Mouse (Mus musculus): ENCODE measurements around the gene Cnpy1. TPM values are rescaled to one million over a fixed set of nuclear protein-coding genes. Genes with fewer than 3 reads are reported as not detected.

Cnpy1 gene
- polyA plus RNA-seq, 1 experiment from 2014 or later, result 0.37 TPM

GRCm38 (mm10) chr5:28267576-28267975 lies 22.0 kb upstream of the Cnpy1 start:
- Histone ChIP-seq H3K9ac (ENCODE audit: low read length) (no peak overlapping the region), H3K4me2 (ENCODE audit: low read depth, low read length) (no peak overlapping the region), H3K4me3 (replicated peaks; ENCODE audit: low read length) (no peak overlapping the region), H3K27me3 (ENCODE audit: control insufficient read depth, insufficient read depth, low read length) (no peaks in the 10 kb centered on the region), H3K27ac (ENCODE audit: low read length) (no peak overlapping the region), H3K9me3 (replicated peaks; ENCODE audit: control insufficient read depth, low read length) (no peaks in the 10 kb centered on the region), H3K4me1 (ENCODE audit: control insufficient read depth, insufficient read depth, low read length) (no peaks in the 10 kb centered on the region), H3K36me3 (ENCODE audit: control insufficient read depth, insufficient read depth, low read length) (no peaks in the 10 kb centered on the region)
- ATAC-seq (ENCODE audit: insufficient read depth, low FRiP score), result no peak
- 19% methylated on average over 2 of the region's 2 CpGs for WGBS

- no peaks in the 10 kb centered on the region for H3K9me3 ChIP-seq (replicated peaks; ENCODE audit: control insufficient read depth, low read length)
- H3K36me3 ChIP-seq (ENCODE audit: control insufficient read depth, insufficient read depth, low read length), result no peaks in the 10 kb centered on the region
- no peaks in the 10 kb centered on the region for H3K4me1 ChIP-seq (ENCODE audit: control insufficient read depth, insufficient read depth, low read length)
- no peaks in the 10 kb centered on the region for H3K27me3 ChIP-seq (ENCODE audit: control insufficient read depth, insufficient read depth, low read length)
- ATAC-seq (ENCODE audit: insufficient read depth, low FRiP score), result no peak
- H3K9ac ChIP-seq (ENCODE audit: low read length), result no peak overlapping the region
- H3K4me3 ChIP-seq (replicated peaks; ENCODE audit: low read length), result no peak overlapping the region
- no peak overlapping the region for H3K4me2 ChIP-seq (ENCODE audit: low read depth, low read length)
- H3K27ac ChIP-seq (ENCODE audit: low read length), result no peak overlapping the region
Observed at GRCm38 (mm10) chr5:28265653-28266052, 20.0 kb upstream of the Cnpy1 start.

- no peak overlapping the region for H3K27ac ChIP-seq (ENCODE audit: low read length)
- no peak for ATAC-seq (ENCODE audit: insufficient read depth, low FRiP score)
- no peak overlapping the region for H3K4me3 ChIP-seq (replicated peaks; ENCODE audit: low read length)
- H3K9ac ChIP-seq (ENCODE audit: low read length), result no peak overlapping the region
- no peak overlapping the region for H3K4me2 ChIP-seq (ENCODE audit: low read depth, low read length)
- 65% methylated on average over 1 of the region's 1 CpGs for WGBS
- H3K9me3 ChIP-seq (replicated peaks; ENCODE audit: control insufficient read depth, low read length), result no peaks in the 10 kb centered on the region
- H3K27me3 ChIP-seq (ENCODE audit: control insufficient read depth, insufficient read depth, low read length), result no peaks in the 10 kb centered on the region
- no peaks in the 10 kb centered on the region for H3K4me1 ChIP-seq (ENCODE audit: control insufficient read depth, insufficient read depth, low read length)
- no peaks in the 10 kb centered on the region for H3K36me3 ChIP-seq (ENCODE audit: control insufficient read depth, insufficient read depth, low read length)
Observed at GRCm38 (mm10) chr5:28263852-28264251, 18.2 kb upstream of the Cnpy1 start.

- no peaks in the 10 kb centered on the region for H3K36me3 ChIP-seq (ENCODE audit: control insufficient read depth, insufficient read depth, low read length)
- H3K27ac ChIP-seq (ENCODE audit: low read length), result no peak overlapping the region
- no peak overlapping the region for H3K9ac ChIP-seq (ENCODE audit: low read length)
- H3K27me3 ChIP-seq (ENCODE audit: control insufficient read depth, insufficient read depth, low read length), result no peaks in the 10 kb centered on the region
- H3K4me1 ChIP-seq (ENCODE audit: control insufficient read depth, insufficient read depth, low read length), result no peaks in the 10 kb centered on the region
- H3K9me3 ChIP-seq (replicated peaks; ENCODE audit: control insufficient read depth, low read length), result no peaks in the 10 kb centered on the region
- no peak for ATAC-seq (ENCODE audit: insufficient read depth, low FRiP score)
- no peak overlapping the region for H3K4me3 ChIP-seq (replicated peaks; ENCODE audit: low read length)
- WGBS, result 84% methylated on average over 5 of the region's 5 CpGs
- H3K4me2 ChIP-seq (ENCODE audit: low read depth, low read length), result no peak overlapping the region
Observed at GRCm38 (mm10) chr5:28262070-28262469, 16.5 kb upstream of the Cnpy1 start.

GRCm38 (mm10) chr5:28259939-28260338 lies 14.3 kb upstream of the Cnpy1 start:
- Histone ChIP-seq H3K4me3 (replicated peaks; ENCODE audit: low read length) (no peak overlapping the region), H3K4me2 (ENCODE audit: low read depth, low read length) (no peak overlapping the region), H3K4me1 (ENCODE audit: control insufficient read depth, insufficient read depth, low read length) (no peaks in the 10 kb centered on the region), H3K9ac (ENCODE audit: low read length) (no peak overlapping the region), H3K36me3 (ENCODE audit: control insufficient read depth, insufficient read depth, low read length) (no peaks in the 10 kb centered on the region), H3K9me3 (replicated peaks; ENCODE audit: control insufficient read depth, low read length) (no peaks in the 10 kb centered on the region), H3K27ac (ENCODE audit: low read length) (no peak overlapping the region), H3K27me3 (ENCODE audit: control insufficient read depth, insufficient read depth, low read length) (no peaks in the 10 kb centered on the region)
- WGBS, result 75% methylated on average over 1 of the region's 1 CpGs
- no peak for ATAC-seq (ENCODE audit: insufficient read depth, low FRiP score)

GRCm38 (mm10) chr5:28259385-28259784 lies 13.8 kb upstream of the Cnpy1 start:
- no peak overlapping the region for H3K4me2 ChIP-seq (ENCODE audit: low read depth, low read length)
- H3K27ac ChIP-seq (ENCODE audit: low read length), result no peak overlapping the region
- H3K9ac ChIP-seq (ENCODE audit: low read length), result no peak overlapping the region
- ATAC-seq (ENCODE audit: insufficient read depth, low FRiP score), result no peak
- no peaks in the 10 kb centered on the region for H3K4me1 ChIP-seq (ENCODE audit: control insufficient read depth, insufficient read depth, low read length)
- H3K36me3 ChIP-seq (ENCODE audit: control insufficient read depth, insufficient read depth, low read length), result no peaks in the 10 kb centered on the region
- H3K9me3 ChIP-seq (replicated peaks; ENCODE audit: control insufficient read depth, low read length), result no peaks in the 10 kb centered on the region
- WGBS, result 15% methylated on average over 1 of the region's 1 CpGs
- no peak overlapping the region for H3K4me3 ChIP-seq (replicated peaks; ENCODE audit: low read length)
- no peaks in the 10 kb centered on the region for H3K27me3 ChIP-seq (ENCODE audit: control insufficient read depth, insufficient read depth, low read length)

- H3K27ac ChIP-seq (ENCODE audit: low read length), result no peak overlapping the region
- H3K4me1 ChIP-seq (ENCODE audit: control insufficient read depth, insufficient read depth, low read length), result no peaks in the 10 kb centered on the region
- WGBS, result 74% methylated on average over 4 of the region's 4 CpGs
- ATAC-seq (ENCODE audit: insufficient read depth, low FRiP score), result no peak
- H3K36me3 ChIP-seq (ENCODE audit: control insufficient read depth, insufficient read depth, low read length), result no peaks in the 10 kb centered on the region
- no peaks in the 10 kb centered on the region for H3K27me3 ChIP-seq (ENCODE audit: control insufficient read depth, insufficient read depth, low read length)
- no peak overlapping the region for H3K4me3 ChIP-seq (replicated peaks; ENCODE audit: low read length)
- no peaks in the 10 kb centered on the region for H3K9me3 ChIP-seq (replicated peaks; ENCODE audit: control insufficient read depth, low read length)
- no peak overlapping the region for H3K4me2 ChIP-seq (ENCODE audit: low read depth, low read length)
- no peak overlapping the region for H3K9ac ChIP-seq (ENCODE audit: low read length)
Observed at GRCm38 (mm10) chr5:28257816-28258215, 12.2 kb upstream of the Cnpy1 start.

- no peak for ATAC-seq (ENCODE audit: insufficient read depth, low FRiP score)
- no peak overlapping the region for H3K9ac ChIP-seq (ENCODE audit: low read length)
- no peak overlapping the region for H3K27ac ChIP-seq (ENCODE audit: low read length)
- no peaks in the 10 kb centered on the region for H3K4me1 ChIP-seq (ENCODE audit: control insufficient read depth, insufficient read depth, low read length)
- H3K9me3 ChIP-seq (replicated peaks; ENCODE audit: control insufficient read depth, low read length), result no peaks in the 10 kb centered on the region
- H3K27me3 ChIP-seq (ENCODE audit: control insufficient read depth, insufficient read depth, low read length), result no peaks in the 10 kb centered on the region
- H3K36me3 ChIP-seq (ENCODE audit: control insufficient read depth, insufficient read depth, low read length), result no peaks in the 10 kb centered on the region
- H3K4me2 ChIP-seq (ENCODE audit: low read depth, low read length), result no peak overlapping the region
- no peak overlapping the region for H3K4me3 ChIP-seq (replicated peaks; ENCODE audit: low read length)
- 82% methylated on average over 4 of the region's 4 CpGs for WGBS
Observed at GRCm38 (mm10) chr5:28252999-28253398, 7.4 kb upstream of the Cnpy1 start.

- no peak for ATAC-seq (ENCODE audit: insufficient read depth, low FRiP score)
- no peak overlapping the region for H3K27ac ChIP-seq (ENCODE audit: low read length)
- H3K27me3 ChIP-seq (ENCODE audit: control insufficient read depth, insufficient read depth, low read length), result no peaks in the 10 kb centered on the region
- no peaks in the 10 kb centered on the region for H3K36me3 ChIP-seq (ENCODE audit: control insufficient read depth, insufficient read depth, low read length)
- no peak overlapping the region for H3K4me2 ChIP-seq (ENCODE audit: low read depth, low read length)
- no peak overlapping the region for H3K4me3 ChIP-seq (replicated peaks; ENCODE audit: low read length)
- H3K4me1 ChIP-seq (ENCODE audit: control insufficient read depth, insufficient read depth, low read length), result no peaks in the 10 kb centered on the region
- 90% methylated on average over 4 of the region's 4 CpGs for WGBS
- H3K9me3 ChIP-seq (replicated peaks; ENCODE audit: control insufficient read depth, low read length), result no peaks in the 10 kb centered on the region
- H3K9ac ChIP-seq (ENCODE audit: low read length), result no peak overlapping the region
Observed at GRCm38 (mm10) chr5:28252260-28252659, 6.7 kb upstream of the Cnpy1 start.

- Histone ChIP-seq H3K4me3 (replicated peaks; ENCODE audit: low read length) (no peak overlapping the region), H3K4me2 (ENCODE audit: low read depth, low read length) (no peak overlapping the region), H3K9ac (ENCODE audit: low read length) (no peak overlapping the region), H3K27me3 (ENCODE audit: control insufficient read depth, insufficient read depth, low read length) (no peaks in the 10 kb centered on the region), H3K36me3 (ENCODE audit: control insufficient read depth, insufficient read depth, low read length) (no peaks in the 10 kb centered on the region), H3K4me1 (ENCODE audit: control insufficient read depth, insufficient read depth, low read length) (no peaks in the 10 kb centered on the region), H3K27ac (ENCODE audit: low read length) (no peak overlapping the region), H3K9me3 (replicated peaks; ENCODE audit: control insufficient read depth, low read length) (no peaks in the 10 kb centered on the region)
- 59% methylated on average over 4 of the region's 4 CpGs for WGBS
- no peak for ATAC-seq (ENCODE audit: insufficient read depth, low FRiP score)
Observed at GRCm38 (mm10) chr5:28251211-28251764, 5.7 kb upstream of the Cnpy1 start.
